Mouse (Mus musculus): ENCODE results near the gene Slc35e3. TPM values are rescaled to one million over a fixed set of nuclear protein-coding genes. Genes with fewer than 3 reads are reported as not detected.
"Not testable (repeated sequence)": the region's sequence is repeated elsewhere in the genome, so short reads cannot be mapped to it uniquely, and the experiment has no call there.

Slc35e3 gene
- polyA plus RNA-seq, 1 experiment from 2014 or later, result 31.7 TPM

GRCm38 (mm10) chr10:117749787-117750343, 3.7 kb upstream of the Slc35e3 start:
- H3K9ac ChIP-seq (replicated peaks), result no peak overlapping the region
- H3K27ac ChIP-seq (replicated peaks), result no peak overlapping the region
- H3K27me3 ChIP-seq, result no peaks in the 10 kb centered on the region
- WGBS, result 95% methylated on average over 14 of the region's 14 CpGs
- H3K36me3 ChIP-seq, result peaks cover 37% of the 10 kb centered on the region
- no peak overlapping the region for H3K4me2 ChIP-seq (replicated peaks)
- peaks cover 4% of the 10 kb centered on the region for H3K4me1 ChIP-seq
- no peak for ATAC-seq (replicated peaks)
- no peak overlapping the region for H3K4me3 ChIP-seq
- H3K9me3 ChIP-seq, result no peaks in the 10 kb centered on the region

GRCm38 (mm10) chr10:117749050-117749686, 3.0 kb upstream of the Slc35e3 start:
- Histone ChIP-seq H3K36me3 (peaks cover 31% of the 10 kb centered on the region), H3K9ac (replicated peaks) (no peak overlapping the region), H3K4me3 (no peak overlapping the region), H3K4me1 (peaks cover 11% of the 10 kb centered on the region), H3K27ac (replicated peaks) (no peak overlapping the region), H3K4me2 (replicated peaks) (no peak overlapping the region), H3K27me3 (no peaks in the 10 kb centered on the region), H3K9me3 (no peaks in the 10 kb centered on the region)
- ATAC-seq (replicated peaks), result no peak
- 96% methylated on average over 10 of the region's 10 CpGs for WGBS

GRCm38 (mm10) chr10:117748276-117749049, 2.3 kb upstream of the Slc35e3 start:
- H3K27me3 ChIP-seq, result no peaks in the 10 kb centered on the region
- no peak overlapping the region for H3K27ac ChIP-seq (replicated peaks)
- no peaks in the 10 kb centered on the region for H3K9me3 ChIP-seq
- 91% methylated on average over 10 of the region's 10 CpGs for WGBS
- H3K4me1 ChIP-seq, result peaks cover 18% of the 10 kb centered on the region
- peaks cover 29% of the 10 kb centered on the region for H3K36me3 ChIP-seq
- ATAC-seq (replicated peaks), result no peak
- no peak overlapping the region for H3K9ac ChIP-seq (replicated peaks)
- H3K4me3 ChIP-seq, result no peak overlapping the region
- no peak overlapping the region for H3K4me2 ChIP-seq (replicated peaks)

- Histone ChIP-seq H3K9me3 (no peaks in the 10 kb centered on the region), H3K27ac (replicated peaks) (no peak overlapping the region), H3K27me3 (no peaks in the 10 kb centered on the region), H3K36me3 (peaks cover 26% of the 10 kb centered on the region), H3K4me3 (no peak overlapping the region), H3K9ac (replicated peaks) (no peak overlapping the region), H3K4me2 (replicated peaks) (no peak overlapping the region), H3K4me1 (peaks cover 21% of the 10 kb centered on the region)
- 95% methylated on average over 7 of the region's 7 CpGs for WGBS
- ATAC-seq (replicated peaks), result no peak
Observed at GRCm38 (mm10) chr10:117747711-117748110, 1.5 kb upstream of the Slc35e3 start.

- Histone ChIP-seq H3K9ac (replicated peaks) (peak overlapping the region; percentile 67), H3K36me3 (peaks cover 15% of the 10 kb centered on the region), H3K4me3 (peak overlapping the region; percentile 63), H3K4me2 (replicated peaks) (peak overlapping the region; percentile 66), H3K4me1 (peaks cover 21% of the 10 kb centered on the region)
- WGBS, result under 1% methylated on average over 20 of the region's 46 CpGs
- peak; percentile 43 for ATAC-seq (replicated peaks)
- H3K27ac ChIP-seq (replicated peaks); H3K27me3 ChIP-seq; H3K9me3 ChIP-seq: not testable (repeated sequence)
Observed at GRCm38 (mm10) chr10:117745570-117746296, 432 bp downstream of the Slc35e3 start.

GRCm38 (mm10) chr10:117743917-117744316, 2.2 kb downstream of the Slc35e3 start:
- Histone ChIP-seq H3K36me3 (peaks cover 20% of the 10 kb centered on the region), H3K27ac (replicated peaks) (no peak overlapping the region), H3K9ac (replicated peaks) (no peak overlapping the region), H3K4me1 (peaks cover 21% of the 10 kb centered on the region), H3K4me2 (replicated peaks) (no peak overlapping the region), H3K27me3 (no peaks in the 10 kb centered on the region), H3K9me3 (no peaks in the 10 kb centered on the region), H3K4me3 (no peak overlapping the region)
- ATAC-seq (replicated peaks), result no peak
- 81% methylated on average over 4 of the region's 4 CpGs for WGBS

GRCm38 (mm10) chr10:117743182-117743581, 3.0 kb downstream of the Slc35e3 start:
- no peaks in the 10 kb centered on the region for H3K9me3 ChIP-seq
- no peak overlapping the region for H3K9ac ChIP-seq (replicated peaks)
- WGBS, result 92% methylated on average over 2 of the region's 2 CpGs
- H3K36me3 ChIP-seq, result peaks cover 23% of the 10 kb centered on the region
- ATAC-seq (replicated peaks), result no peak
- H3K4me3 ChIP-seq, result no peak overlapping the region
- H3K4me1 ChIP-seq, result peaks cover 21% of the 10 kb centered on the region
- H3K27me3 ChIP-seq, result no peaks in the 10 kb centered on the region
- no peak overlapping the region for H3K27ac ChIP-seq (replicated peaks)
- no peak overlapping the region for H3K4me2 ChIP-seq (replicated peaks)

- 95% methylated on average over 4 of the region's 4 CpGs for WGBS
- Histone ChIP-seq H3K9ac (replicated peaks) (no peak overlapping the region), H3K4me2 (replicated peaks) (no peak overlapping the region), H3K4me3 (no peak overlapping the region), H3K27me3 (no peaks in the 10 kb centered on the region), H3K9me3 (no peaks in the 10 kb centered on the region), H3K36me3 (peaks cover 25% of the 10 kb centered on the region), H3K27ac (replicated peaks) (no peak overlapping the region), H3K4me1 (peaks cover 21% of the 10 kb centered on the region)
- no peak for ATAC-seq (replicated peaks)
Observed at GRCm38 (mm10) chr10:117742618-117743017, 3.5 kb downstream of the Slc35e3 start.

GRCm38 (mm10) chr10:117741698-117742475, 4.3 kb downstream of the Slc35e3 start:
- no peaks in the 10 kb centered on the region for H3K9me3 ChIP-seq
- H3K36me3 ChIP-seq, result peaks cover 32% of the 10 kb centered on the region
- no peak overlapping the region for H3K9ac ChIP-seq (replicated peaks)
- 91% methylated on average over 15 of the region's 15 CpGs for WGBS
- H3K4me3 ChIP-seq, result no peak overlapping the region
- H3K4me2 ChIP-seq (replicated peaks), result no peak overlapping the region
- ATAC-seq (replicated peaks), result no peak
- H3K27me3 ChIP-seq, result no peaks in the 10 kb centered on the region
- no peak overlapping the region for H3K27ac ChIP-seq (replicated peaks)
- H3K4me1 ChIP-seq, result peaks cover 21% of the 10 kb centered on the region

- peaks cover 21% of the 10 kb centered on the region for H3K4me1 ChIP-seq
- H3K9me3 ChIP-seq, result no peaks in the 10 kb centered on the region
- H3K4me2 ChIP-seq (replicated peaks), result no peak overlapping the region
- no peak overlapping the region for H3K4me3 ChIP-seq
- H3K36me3 ChIP-seq, result peaks cover 39% of the 10 kb centered on the region
- H3K27ac ChIP-seq (replicated peaks), result no peak overlapping the region
- 88% methylated on average over 9 of the region's 9 CpGs for WGBS
- no peak overlapping the region for H3K9ac ChIP-seq (replicated peaks)
- H3K27me3 ChIP-seq, result no peaks in the 10 kb centered on the region
- no peak for ATAC-seq (replicated peaks)
Observed at GRCm38 (mm10) chr10:117740921-117741320, 5.2 kb downstream of the Slc35e3 start.

- Histone ChIP-seq H3K27me3 (no peaks in the 10 kb centered on the region), H3K36me3 (peaks cover 39% of the 10 kb centered on the region), H3K4me3 (no peak overlapping the region), H3K9ac (replicated peaks) (no peak overlapping the region), H3K4me2 (replicated peaks) (no peak overlapping the region), H3K27ac (replicated peaks) (no peak overlapping the region), H3K4me1 (peaks cover 20% of the 10 kb centered on the region), H3K9me3 (no peaks in the 10 kb centered on the region)
- WGBS, result 96% methylated on average over 10 of the region's 10 CpGs
- ATAC-seq (replicated peaks), result no peak
Observed at GRCm38 (mm10) chr10:117740171-117740570, 6.0 kb downstream of the Slc35e3 start.
